Mouse (Mus musculus) forebrain, embryonic 14.5 days (tissue): ENCODE measurements around the gene Mllt1. TPM values are rescaled to one million over a fixed set of nuclear protein-coding genes. Genes with fewer than 3 reads are reported as not detected.

Experiments
- ATAC-seq: fragments of 200-750 bp; cut with Nextera tagmentation; 2 replicates; pipeline ENCODE4 v1.8.0; 2017; ENCODE audit warnings: mild to moderate bottlenecking, moderate library complexity
- DNase-seq: peaks from one replicate; pipeline ENCODE4 v3.0.0-alpha.2; 2015; ENCODE audit warnings: low spot score
- H3K27ac ChIP-seq: fragments of 300-500 bp; sonication (generic); 2 replicates; pipeline ENCODE4 v1.5.1; 2014; ENCODE audit warnings: low read depth, mild to moderate bottlenecking, control low read depth, low read length, moderate library complexity
- H3K27me3 ChIP-seq: fragments of 300-500 bp; sonication (generic); replicated peaks from 2 replicates; pipeline ENCODE4 v1.6.1; 2014; ENCODE audit warnings: low read length, control low read depth, mixed read lengths; ENCODE audit not compliant: control insufficient read depth, insufficient read depth
- H3K36me3 ChIP-seq: fragments of 300-500 bp; sonication (generic); 2 replicates; pipeline ENCODE4 v1.6.1; 2014; ENCODE audit warnings: low read length, control low read depth; ENCODE audit not compliant: control insufficient read depth, insufficient read depth
- H3K4me1 ChIP-seq: fragments of 300-500 bp; sonication (generic); 2 replicates; pipeline ENCODE4 v1.6.1; 2014; ENCODE audit warnings: antibody characterized with exemption, low read length, control low read depth; ENCODE audit not compliant: control insufficient read depth, insufficient read depth
- H3K4me2 ChIP-seq: fragments of 300-500 bp; sonication (generic); 2 replicates; pipeline ENCODE4 v1.6.1; 2014; ENCODE audit warnings: mild to moderate bottlenecking, control low read depth, low read length
- H3K4me3 ChIP-seq: fragments of 300-500 bp; sonication (generic); 2 replicates; pipeline ENCODE4 v1.5.1; 2014; ENCODE audit warnings: low read depth, low read length, control low read depth
- H3K9ac ChIP-seq: fragments of 300-500 bp; sonication (generic); 2 replicates; pipeline ENCODE4 v1.6.1; 2014; ENCODE audit warnings: mild to moderate bottlenecking, low read length, control low read depth, moderate library complexity
- H3K9me3 ChIP-seq: fragments of 300-500 bp; sonication (generic); replicated peaks from 2 replicates; pipeline ENCODE4 v1.6.1; 2016; ENCODE audit warnings: low read length, control low read depth, mixed read lengths; ENCODE audit not compliant: control insufficient read depth
- WGBS: fragments of 180-500 bp; shearing (Covaris S2); extraction: QIAGEN DNeasy Blood & Tissue Kit; methylation state at CpG from one replicate; pipeline ENCODE4 v1.1.7; 2014; 5-methylcytosine and 5-hydroxymethylcytosine counted together
- polyA plus RNA-seq: library from polyadenylated mRNA; unstranded; fragments of >200 nt; fragmentation: Nextera tagmentation; extraction: Ambion mirVana; gene quantifications from 2 replicates; pipeline ENCODE4 v1.2.1, GENCODE M21; 2014

Mllt1 gene
- 45.6 and 52.3 TPM in 2 replicates for polyA plus RNA-seq

DNA sequence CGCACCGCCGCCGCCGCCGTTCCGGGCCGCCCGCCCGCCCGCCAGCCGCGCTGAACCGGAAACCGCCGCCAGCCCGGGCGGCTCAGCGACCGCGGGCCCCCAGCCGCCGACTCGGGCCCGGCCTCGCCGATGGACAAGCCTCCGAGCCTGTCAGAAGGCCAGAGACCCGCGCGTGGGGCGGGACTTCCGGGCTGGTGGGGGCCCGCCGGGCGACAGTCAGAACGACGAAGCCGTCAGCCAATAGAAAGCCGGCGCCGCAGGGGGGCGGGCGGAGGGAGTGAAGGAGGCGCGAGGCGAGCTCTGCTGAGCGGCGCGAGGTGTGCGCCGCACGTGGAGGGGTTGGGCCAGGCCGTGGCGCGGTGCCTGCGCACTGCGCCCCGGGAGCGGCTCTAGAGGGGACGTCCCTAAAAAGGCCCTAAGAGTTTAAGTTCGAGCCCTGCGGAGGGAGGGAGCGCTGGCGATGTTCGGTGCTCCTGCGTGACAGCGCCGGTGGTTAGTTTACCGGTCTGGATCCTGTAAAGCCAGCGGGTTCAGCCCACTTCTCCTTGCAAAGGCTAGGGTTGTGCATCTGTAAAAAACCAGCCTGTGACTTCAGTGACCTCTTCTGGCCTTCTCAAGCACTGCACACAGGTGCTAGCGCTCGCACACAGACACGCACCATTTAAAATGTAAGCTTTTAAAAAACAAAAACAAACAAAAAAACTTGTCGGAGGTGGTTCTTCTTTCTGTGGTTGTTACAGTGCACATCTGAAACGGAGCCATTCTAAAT lies at the start of gene Mllt1:
Gene Mllt1 (minus strand): TSS at position 53 of the 769 bp plus-strand sequence.
- no peaks in the 10 kb centered on the region for H3K36me3 ChIP-seq
- peak within 1 kb of the TSS; percentile 93 for H3K4me3 ChIP-seq
- no peaks in the 10 kb centered on the region for H3K9me3 ChIP-seq
- 3% methylated on average over 73 of the region's 76 CpGs for WGBS
- peak within 1 kb of the TSS; percentile 73 for H3K4me2 ChIP-seq
- peak within 1 kb of the TSS; percentile 98 for H3K9ac ChIP-seq
- peak within 1 kb of the TSS; percentile 77 for H3K27ac ChIP-seq
- H3K4me1 ChIP-seq, result peaks cover 19% of the 10 kb centered on the region
- H3K27me3 ChIP-seq, result no peaks in the 10 kb centered on the region
- ATAC-seq, result peak; percentile 98
- DNase-seq, result peak; percentile 99

- H3K9ac ChIP-seq, result no peak overlapping the region
- no peaks in the 10 kb centered on the region for H3K36me3 ChIP-seq
- no peaks in the 10 kb centered on the region for H3K27me3 ChIP-seq
- no peak overlapping the region for H3K4me3 ChIP-seq
- no peaks in the 10 kb centered on the region for H3K9me3 ChIP-seq
- H3K4me2 ChIP-seq, result no peak overlapping the region
- WGBS, result 86% methylated on average over 9 of the region's 9 CpGs
- ATAC-seq, result no peak
- no peak for DNase-seq
- H3K4me1 ChIP-seq, result no peaks in the 10 kb centered on the region
- no peak overlapping the region for H3K27ac ChIP-seq
Measured at GRCm38 (mm10) chr17:56984886-56985285, 49.7 kb upstream of the Mllt1 start.

DNA sequence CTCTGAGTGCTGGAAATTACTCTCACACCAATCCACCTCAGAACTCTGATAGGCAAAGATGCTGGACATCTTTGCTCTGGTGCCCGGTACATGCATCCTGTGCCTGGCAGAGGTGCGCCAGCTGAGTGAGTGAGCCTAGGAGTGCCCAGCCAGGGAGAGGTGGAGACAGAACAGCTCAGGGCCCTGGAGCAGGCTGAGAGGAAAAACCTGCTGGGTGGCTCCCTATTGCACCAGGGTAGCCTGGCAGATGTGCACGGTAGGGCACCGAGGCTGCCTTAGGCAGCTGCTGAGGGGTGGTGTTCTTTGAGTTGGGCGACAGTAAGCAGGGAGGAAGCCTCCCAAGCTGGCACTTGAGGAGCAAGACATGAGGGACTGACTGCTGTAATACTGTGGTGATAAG lies 46.8 kb upstream of the Mllt1 start, which contains the start of gene Acer1:
Gene Acer1 (minus strand): TSS at position 114 of the 400 bp plus-strand sequence.
- H3K27ac ChIP-seq, result no peak within 1 kb of the TSS
- H3K4me3 ChIP-seq, result no peak within 1 kb of the TSS
- H3K9me3 ChIP-seq, result no peaks in the 10 kb centered on the region
- H3K4me2 ChIP-seq, result no peak within 1 kb of the TSS
- DNase-seq (no peak), ATAC-seq (no peak)
- no peak within 1 kb of the TSS for H3K9ac ChIP-seq
- H3K27me3 ChIP-seq, result no peaks in the 10 kb centered on the region
- no peaks in the 10 kb centered on the region for H3K36me3 ChIP-seq
- H3K4me1 ChIP-seq, result no peaks in the 10 kb centered on the region
- 76% methylated on average over 5 of the region's 5 CpGs for WGBS

GRCm38 (mm10) chr17:56981049-56981448 lies 45.8 kb upstream of the Mllt1 start:
- Histone ChIP-seq H3K9me3 (no peaks in the 10 kb centered on the region), H3K9ac (no peak overlapping the region), H3K27me3 (no peaks in the 10 kb centered on the region), H3K36me3 (no peaks in the 10 kb centered on the region), H3K27ac (no peak overlapping the region), H3K4me2 (no peak overlapping the region), H3K4me1 (no peaks in the 10 kb centered on the region), H3K4me3 (no peak overlapping the region)
- 76% methylated on average over 7 of the region's 7 CpGs for WGBS
- DNase-seq (no peak), ATAC-seq (no peak)

DNA sequence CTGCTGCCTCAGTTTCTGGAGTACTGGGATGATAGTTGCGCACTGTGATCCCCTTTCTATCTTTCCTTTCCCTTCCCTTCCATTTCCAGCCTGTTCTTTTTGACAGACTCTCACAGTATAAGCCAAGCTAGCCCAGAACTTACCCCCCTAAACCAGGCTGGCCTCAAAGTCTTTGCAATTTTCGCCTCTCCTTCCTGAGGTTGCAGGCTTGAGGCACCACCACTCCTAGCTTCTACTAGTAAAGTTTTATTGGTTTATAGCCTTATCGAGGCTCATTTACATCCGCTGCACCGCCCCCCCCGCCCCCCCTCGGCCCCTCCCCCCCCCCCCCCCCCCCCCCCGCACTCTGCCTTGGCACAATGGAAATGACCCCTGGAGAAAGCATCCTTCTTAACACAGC lies 44.3 kb upstream of the Mllt1 start:
- 35% methylated on average over 7 of the region's 8 CpGs for WGBS
- Histone ChIP-seq H3K9me3 (no peaks in the 10 kb centered on the region), H3K9ac (no peak overlapping the region), H3K4me2 (no peak overlapping the region), H3K4me1 (no peaks in the 10 kb centered on the region), H3K27ac (no peak overlapping the region), H3K4me3 (no peak overlapping the region), H3K27me3 (no peaks in the 10 kb centered on the region), H3K36me3 (no peaks in the 10 kb centered on the region)
- ATAC-seq, result no peak
- no peak for DNase-seq

- ATAC-seq (no peak), DNase-seq (no peak)
- Histone ChIP-seq H3K4me2 (no peak overlapping the region), H3K4me3 (no peak overlapping the region), H3K4me1 (no peaks in the 10 kb centered on the region), H3K9ac (no peak overlapping the region), H3K9me3 (no peaks in the 10 kb centered on the region), H3K27ac (no peak overlapping the region), H3K27me3 (no peaks in the 10 kb centered on the region), H3K36me3 (no peaks in the 10 kb centered on the region)
- WGBS, result 79% methylated on average over 8 of the region's 8 CpGs
Measured at GRCm38 (mm10) chr17:56976531-56977390, 41.5 kb upstream of the Mllt1 start.

- Histone ChIP-seq H3K27me3 (peaks cover 3% of the 10 kb centered on the region; the same call in 1 of the 2 replicates), H3K9ac (no peak overlapping the region), H3K4me1 (no peaks in the 10 kb centered on the region), H3K4me2 (no peak overlapping the region), H3K9me3 (no peaks in the 10 kb centered on the region), H3K36me3 (no peaks in the 10 kb centered on the region), H3K27ac (no peak overlapping the region), H3K4me3 (no peak overlapping the region)
- DNase-seq (no peak), ATAC-seq (no peak)
- 73% methylated on average over 3 of the region's 3 CpGs for WGBS
Measured at GRCm38 (mm10) chr17:56975391-56975790, 40.2 kb upstream of the Mllt1 start.

- Histone ChIP-seq H3K27ac (no peak overlapping the region), H3K4me3 (no peak overlapping the region), H3K4me1 (no peaks in the 10 kb centered on the region), H3K9me3 (no peaks in the 10 kb centered on the region), H3K4me2 (no peak overlapping the region), H3K36me3 (no peaks in the 10 kb centered on the region), H3K9ac (no peak overlapping the region), H3K27me3 (peaks cover 3% of the 10 kb centered on the region)
- 75% methylated on average over 5 of the region's 5 CpGs for WGBS
- ATAC-seq (no peak), DNase-seq (no peak)
Measured at GRCm38 (mm10) chr17:56974708-56975240, 39.6 kb upstream of the Mllt1 start.
